Mouse (Mus musculus) duodenum, adult 2 months (tissue): ENCODE measurements around the gene Ankk1. TPM values are rescaled to one million over a fixed set of nuclear protein-coding genes. Genes with fewer than 3 reads are reported as not detected.

Experiments
- polyA plus RNA-seq: library from polyadenylated mRNA; depleted of rRNA; stranded (reverse); fragments of >200 nt; gene quantifications from 2 replicates; pipeline ENCODE4 v1.2.3, GENCODE M21; 2012; ENCODE audit warnings: low replicate concordance; rRNA removed

Ankk1 gene
- polyA plus RNA-seq, result not detected in 2 replicates

GRCm38 (mm10) chr9:49426921-49427320 lies at the start of gene Ankk1:
Gene Ankk1 (minus strand): TSS chr9:49427021.

Other genes with a start within 250 kb of the Ankk1 start
- not detected in 2 replicates for gene Gm4894, start 176.5 kb downstream of the Ankk1 start, polyA plus RNA-seq
- not detected in 2 replicates for gene Drd2, start 86.4 kb downstream of the Ankk1 start, polyA plus RNA-seq
- 0.19 and 0.24 TPM in 2 replicates for gene Ttc12, start 59.2 kb upstream of the Ankk1 start, polyA plus RNA-seq